ENCODE assay signal across 16 mouse cellular contexts in the genomic region with DNA sequence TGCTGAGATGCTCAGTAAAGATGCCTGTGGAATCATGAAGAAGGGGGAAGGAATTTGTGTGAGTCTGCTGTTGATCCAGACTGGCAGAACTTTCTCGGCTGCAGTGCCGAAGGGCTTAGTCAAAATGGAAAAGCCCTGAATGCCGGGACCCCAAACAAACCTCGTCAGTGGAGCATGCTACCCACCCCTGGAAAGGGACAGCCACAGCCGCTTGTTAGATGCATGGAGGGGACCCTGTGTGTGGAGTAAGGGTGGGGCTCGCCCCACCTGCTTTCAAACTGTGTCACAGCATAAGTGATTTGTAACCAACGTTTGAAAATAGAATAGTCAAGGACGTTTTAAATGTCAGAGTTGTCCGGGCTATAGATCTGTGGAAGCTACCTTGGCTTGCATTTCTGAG.
"Had no signal": no experiment of that assay in that cellular context is flagged by ENCODE, and none has a peak within 500 bp of the region (broad histone marks: within the 10 kb centered on the region; RNA-seq: fewer than 3 reads in every experiment).

No protein-coding gene starts in this region.

- H3K27ac ChIP-seq: midbrain, embryonic 10.5 days; midbrain, embryonic 12.5 days; neural tube, embryonic 13.5 days; stomach, embryonic 15.5 days; stomach, postnatal 0 days had no signal

- H3K36me3 ChIP-seq: midbrain, embryonic 10.5 days; midbrain, embryonic 12.5 days; neural tube, embryonic 13.5 days; stomach, embryonic 15.5 days had no signal

- ATAC-seq: midbrain, embryonic 16.5 days had no signal

- H3K4me3 ChIP-seq: midbrain, embryonic 10.5 days; midbrain, embryonic 12.5 days; myocyte; neural tube, embryonic 13.5 days; stomach, embryonic 15.5 days had no signal

- DNase-seq: lung, adult 18-20 months; lung, embryonic 14.5 days; lung, postnatal 10 days; lung, postnatal 4 days; midbrain, embryonic 14.5 days; right cerebral cortex, postnatal 14 days; thymus, adult 2 months; thymus, postnatal 25 days; thymus, postnatal 4 days had no signal

- H3K9ac ChIP-seq: lung, embryonic 14.5 days; midbrain, embryonic 12.5 days; neural tube, embryonic 13.5 days; stomach, embryonic 15.5 days had no signal

- H3K9me3 ChIP-seq: midbrain, embryonic 10.5 days; midbrain, embryonic 12.5 days; neural tube, embryonic 13.5 days; stomach, embryonic 15.5 days had no signal

- H3K4me2 ChIP-seq: lung, embryonic 14.5 days; midbrain, embryonic 12.5 days; neural tube, embryonic 13.5 days; stomach, embryonic 15.5 days had no signal

- H3K27me3 ChIP-seq: midbrain, embryonic 12.5 days; neural tube, embryonic 13.5 days; stomach, embryonic 15.5 days had no signal
